Mouse (Mus musculus) myocyte (in vitro differentiated cells): ENCODE measurements at regions not wholly inside any gene's neighbourhood (a gene's known extent, or its start where the extent isn't known, plus 50 kb on each side); places are given as distances from the start of the nearest gene placed in this dataset.
A peak's percentile ranks its signal among the peaks of the same experiment; 100 is the strongest.

Experiments
- H3K27me3 ChIP-seq: one replicate; pipeline ENCODE4 v1.6.1; 2011; ENCODE audit not compliant: control insufficient read depth, insufficient read depth, insufficient read length
- H3K36me3 ChIP-seq: one replicate; pipeline ENCODE4 v1.6.1; 2011; ENCODE audit not compliant: control insufficient read depth, insufficient read depth
- H3K4me2 ChIP-seq: one replicate; pipeline ENCODE4 v1.6.1; 2011; ENCODE audit warnings: low read depth, control low read depth
- H3K4me3 ChIP-seq: one replicate; pipeline ENCODE4 v1.5.1; 2011; ENCODE audit warnings: mild to moderate bottlenecking, control low read depth, moderate library complexity
- H3K79me2 ChIP-seq: one replicate; pipeline ENCODE4 v1.6.1; 2011; ENCODE audit not compliant: control insufficient read depth, insufficient read depth
- H3ac ChIP-seq: one replicate; pipeline ENCODE4 v1.6.1; 2011; ENCODE audit not compliant: control insufficient read depth, insufficient read length
- CEBPB ChIP-seq: IDR thresholded peaks from 2 replicates; pipeline ENCODE4 v1.6.1; 2011; ENCODE audit warnings: mild to moderate bottlenecking, moderate library complexity; ENCODE audit not compliant: poor library complexity, insufficient read depth, severe bottlenecking
- E2F4 ChIP-seq: IDR thresholded peaks from one replicate; pipeline ENCODE4 v1.6.1; 2011; ENCODE audit warnings: mild to moderate bottlenecking, control low read depth, moderate library complexity; ENCODE audit not compliant: insufficient read depth
- MAX ChIP-seq: IDR thresholded peaks from one replicate; pipeline ENCODE4 v1.6.1; 2011; ENCODE audit warnings: low read depth, mild to moderate bottlenecking, control low read depth
- MYOD1 ChIP-seq, 3 experiments: IDR thresholded peaks; one replicate each; pipeline ENCODE4 v1.6.1; 2011; ENCODE audit warnings: control low read depth in 2 of 3, low read depth in 2 of 3, mild to moderate bottlenecking in 2 of 3, moderate library complexity in 1 of 3; ENCODE audit not compliant: insufficient read length in 2 of 3, control insufficient read depth in 1 of 3
- MYOG ChIP-seq, 3 experiments: IDR thresholded peaks; one replicate each; pipeline ENCODE4 v1.6.1; 2011; ENCODE audit warnings: control low read depth in 2 of 3, low read depth in 2 of 3, mild to moderate bottlenecking in 2 of 3; ENCODE audit not compliant: insufficient read length in 2 of 3, control insufficient read depth in 1 of 3, insufficient read depth in 1 of 3
- POLR2A ChIP-seq: IDR thresholded peaks from one replicate; pipeline ENCODE4 v1.6.1; 2011; ENCODE audit warnings: low read depth, mild to moderate bottlenecking, control low read depth, moderate library complexity; ENCODE audit not compliant: insufficient read length
- POLR2AphosphoS2 ChIP-seq: IDR thresholded peaks from one replicate; pipeline ENCODE4 v1.6.1; 2011; ENCODE audit warnings: low read depth, control low read depth; ENCODE audit not compliant: insufficient read length
- REST ChIP-seq: IDR thresholded peaks from one replicate; pipeline ENCODE4 v1.6.1; 2011; ENCODE audit warnings: mild to moderate bottlenecking, control low read depth, moderate library complexity; ENCODE audit not compliant: insufficient read depth, insufficient read length
- SRF ChIP-seq: IDR thresholded peaks from one replicate; pipeline ENCODE4 v1.6.1; 2011; ENCODE audit warnings: low read depth; ENCODE audit not compliant: control insufficient read depth, insufficient read length
- TCF12 ChIP-seq: IDR thresholded peaks from one replicate; pipeline ENCODE4 v1.6.1; 2011; ENCODE audit warnings: mild to moderate bottlenecking, control low read depth; ENCODE audit not compliant: poor library complexity, insufficient read depth, severe bottlenecking
- TCF3 ChIP-seq: IDR thresholded peaks from one replicate; pipeline ENCODE4 v1.6.1; 2011; ENCODE audit warnings: low read depth, control low read depth; ENCODE audit not compliant: insufficient read length
- USF1 ChIP-seq: IDR thresholded peaks from one replicate; pipeline ENCODE4 v1.6.1; 2011; ENCODE audit warnings: low read depth, mild to moderate bottlenecking, control low read depth, moderate library complexity

- Histone ChIP-seq H3ac (no peak overlapping the region), H3K4me2 (no peak overlapping the region), H3K4me3 (no peak overlapping the region), H3K27me3 (no peaks in the 10 kb centered on the region), H3K79me2 (no peaks in the 10 kb centered on the region), H3K36me3 (no peaks in the 10 kb centered on the region)
- TF ChIP-seq REST: no peak
- TF ChIP-seq POLR2A: no peak
These were observed 257.6 kb downstream of the Efnb2 start for GRCm38 (mm10) chr8:8403410-8403809.

- peak overlapping the region; percentile 12 for H3K4me2 ChIP-seq
- H3K79me2 ChIP-seq: no peaks in the 10 kb centered on the region
- TF ChIP-seq E2F4 (no peak), REST (no peak), USF1 (no peak), MYOG (IDR thresholded peaks at IDR 0.05; ENCODE audit: control insufficient read depth in 1 of 3, insufficient read depth in 1 of 3, insufficient read length in 2 of 3, low read depth in 2 of 3) (no peak), TCF12 (no peak), MAX (no peak), CEBPB (no peak)
- no peaks in the 10 kb centered on the region for H3K36me3 ChIP-seq
- H3K27me3 ChIP-seq: no peaks in the 10 kb centered on the region
- H3K4me3 ChIP-seq: no peak overlapping the region
- no peak overlapping the region for H3ac ChIP-seq
These were observed 268.7 kb downstream of the Efnb2 start for GRCm38 (mm10) chr8:8392303-8392702.

GRCm38 (mm10) chr8:8391321-8391720 lies 269.7 kb downstream of the Efnb2 start:
- Histone ChIP-seq H3K4me2 (peak overlapping the region; percentile 35), H3K27me3 (no peaks in the 10 kb centered on the region), H3K79me2 (no peaks in the 10 kb centered on the region), H3K4me3 (no peak overlapping the region), H3K36me3 (no peaks in the 10 kb centered on the region), H3ac (no peak overlapping the region)
- TF ChIP-seq MYOD1 (IDR thresholded peaks at IDR 0.05; ENCODE audit: control insufficient read depth in 1 of 3, insufficient read length in 2 of 3, low read depth in 2 of 3) (no peak), CEBPB (no peak), SRF (no peak), POLR2A (no peak), USF1 (no peak), TCF12 (no peak), POLR2AphosphoS2 (no peak), TCF3 (no peak), MAX (no peak), MYOG (IDR thresholded peaks at IDR 0.05; ENCODE audit: control insufficient read depth in 1 of 3, insufficient read depth in 1 of 3, insufficient read length in 2 of 3, low read depth in 2 of 3) (no peak)

GRCm38 (mm10) chr8:8378248-8378647 lies 282.8 kb downstream of the Efnb2 start:
- TF ChIP-seq MAX (no peak), SRF (no peak), REST (no peak), E2F4 (no peak)
- Histone ChIP-seq H3K4me3 (no peak overlapping the region), H3K27me3 (no peaks in the 10 kb centered on the region), H3K79me2 (no peaks in the 10 kb centered on the region), H3K4me2 (no peak overlapping the region), H3ac (no peak overlapping the region), H3K36me3 (no peaks in the 10 kb centered on the region)

GRCm38 (mm10) chr8:8376791-8377190 lies 284.3 kb downstream of the Efnb2 start:
- Histone ChIP-seq H3K4me3 (no peak overlapping the region), H3K4me2 (no peak overlapping the region), H3ac (no peak overlapping the region), H3K79me2 (no peaks in the 10 kb centered on the region), H3K27me3 (no peaks in the 10 kb centered on the region), H3K36me3 (no peaks in the 10 kb centered on the region)
- TF ChIP-seq MAX: no peak
- TF ChIP-seq SRF: no peak
- TF ChIP-seq TCF3: no peak

GRCm38 (mm10) chr8:8376379-8376778 lies 284.7 kb downstream of the Efnb2 start:
- Histone ChIP-seq H3K4me2 (no peak overlapping the region), H3K27me3 (no peaks in the 10 kb centered on the region), H3K36me3 (no peaks in the 10 kb centered on the region), H3ac (no peak overlapping the region), H3K79me2 (no peaks in the 10 kb centered on the region), H3K4me3 (no peak overlapping the region)
- no peak for TF ChIP-seq USF1
- no peak for TF ChIP-seq POLR2A
- TF ChIP-seq TCF12: no peak
- no peak for TF ChIP-seq SRF
- TF ChIP-seq POLR2AphosphoS2: no peak
- TF ChIP-seq CEBPB: no peak
- TF ChIP-seq TCF3: no peak
- TF ChIP-seq MAX: no peak
- TF ChIP-seq E2F4: no peak
- TF ChIP-seq MYOD1 (IDR thresholded peaks at IDR 0.05; ENCODE audit: control insufficient read depth in 1 of 3, insufficient read length in 2 of 3, low read depth in 2 of 3): no peak
- TF ChIP-seq MYOG (IDR thresholded peaks at IDR 0.05; ENCODE audit: control insufficient read depth in 1 of 3, insufficient read depth in 1 of 3, insufficient read length in 2 of 3, low read depth in 2 of 3): no peak
- no peak for TF ChIP-seq REST
